Mouse (Mus musculus): ENCODE results near the gene Gpbp1.

DNA sequence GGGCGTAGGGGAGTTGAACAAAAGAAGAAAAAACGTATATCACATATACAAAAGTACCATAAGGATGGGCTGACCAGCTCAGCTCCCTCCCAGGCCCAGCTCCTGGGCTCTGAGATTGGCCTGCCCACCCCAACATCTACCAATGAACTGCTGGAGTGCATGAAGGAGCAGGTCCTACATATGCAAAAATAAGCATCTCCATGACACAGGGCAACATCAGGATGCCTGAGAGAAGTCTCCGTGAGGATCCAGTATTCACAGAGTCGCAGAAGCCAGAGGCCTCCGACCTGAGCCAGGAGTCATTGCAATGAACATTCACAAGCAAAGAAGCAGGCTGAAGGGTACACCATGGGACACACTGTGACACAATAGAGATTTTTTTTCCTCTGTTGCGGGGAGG lies 96.5 kb downstream of the Gpbp1 start:
- no peak for TF ChIP-seq CTCF (IDR thresholded peaks at IDR 0.05; ENCODE audit: control insufficient read depth, insufficient read depth, insufficient replicate concordance, low read depth, low read length)
- TF ChIP-seq POLR2A (IDR thresholded peaks at IDR 0.05; ENCODE audit: control insufficient read depth, low read depth, low read length) = no peak

Data from testis, adult 2 months (tissue).